Mouse (Mus musculus): ENCODE data around the gene Kat5. TPM values are rescaled to one million over a fixed set of nuclear protein-coding genes. Genes with fewer than 3 reads are reported as not detected.

The Kat5 gene
- polyA plus RNA-seq, 1 experiment from 2014 or later, result 38.9 TPM

GRCm38 (mm10) chr19:5647791-5648190 lies 37.8 kb upstream of the Kat5 start:
- H3K4me1 ChIP-seq (replicated peaks; ENCODE audit: control insufficient read depth, insufficient read depth, low read length), result no peaks in the 10 kb centered on the region; the same call in 1 of the 2 replicates
- DNase-seq (ENCODE audit: low spot score) (no peak), ATAC-seq (replicated peaks; ENCODE audit: low FRiP score) (no peak)
- H3K36me3 ChIP-seq (ENCODE audit: control insufficient read depth, insufficient read depth, low read length), result no peaks in the 10 kb centered on the region; the same call in 1 of the 2 replicates
- H3K9me3 ChIP-seq (ENCODE audit: control insufficient read depth, low read length), result no peaks in the 10 kb centered on the region
- no peak overlapping the region for H3K27ac ChIP-seq (ENCODE audit: low read depth, low read length)
- peaks cover under 1% of the 10 kb centered on the region; the same call in 1 of the 2 replicates for H3K27me3 ChIP-seq (ENCODE audit: control insufficient read depth, insufficient read depth, low read length)
- H3K9ac ChIP-seq (ENCODE audit: low read length), result no peak overlapping the region
- WGBS, result 90% methylated on average over 6 of the region's 6 CpGs
- H3K4me2 ChIP-seq (ENCODE audit: low read depth, low read length, severe bottlenecking), result no peak overlapping the region
- H3K4me3 ChIP-seq (ENCODE audit: low read depth, low read length), result no peak overlapping the region

DNA sequence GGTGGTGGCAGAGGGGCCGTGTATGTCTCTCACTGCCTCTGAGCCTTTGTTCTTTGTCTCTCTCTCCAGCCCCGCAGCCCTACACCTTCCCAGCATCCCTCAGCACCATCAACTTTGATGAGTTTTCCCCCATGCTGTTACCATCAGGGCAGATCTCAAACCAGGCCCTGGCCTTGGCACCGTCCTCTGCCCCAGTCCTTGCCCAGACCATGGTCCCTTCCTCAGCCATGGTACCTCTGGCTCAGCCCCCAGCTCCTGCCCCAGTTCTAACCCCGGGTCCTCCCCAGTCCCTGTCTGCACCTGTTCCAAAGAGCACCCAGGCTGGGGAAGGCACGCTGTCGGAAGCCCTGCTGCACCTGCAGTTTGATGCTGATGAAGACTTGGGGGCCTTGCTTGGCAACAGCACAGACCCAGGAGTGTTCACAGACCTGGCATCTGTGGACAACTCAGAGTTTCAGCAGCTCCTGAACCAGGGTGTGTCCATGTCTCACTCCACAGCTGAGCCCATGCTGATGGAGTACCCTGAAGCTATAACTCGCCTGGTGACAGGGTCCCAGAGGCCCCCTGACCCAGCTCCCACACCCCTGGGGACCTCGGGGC lies 36.8 kb upstream of the Kat5 start:
- Histone ChIP-seq H3K27me3 (ENCODE audit: control insufficient read depth, insufficient read depth, low read length) (no peaks in the 10 kb centered on the region), H3K9me3 (ENCODE audit: control insufficient read depth, low read length) (no peaks in the 10 kb centered on the region), H3K4me3 (ENCODE audit: low read depth, low read length) (no peak overlapping the region), H3K4me1 (replicated peaks; ENCODE audit: control insufficient read depth, insufficient read depth, low read length) (no peaks in the 10 kb centered on the region; the same call in 1 of the 2 replicates), H3K36me3 (ENCODE audit: control insufficient read depth, insufficient read depth, low read length) (peaks cover 2% of the 10 kb centered on the region; the same call in 1 of the 2 replicates), H3K4me2 (ENCODE audit: low read depth, low read length, severe bottlenecking) (no peak overlapping the region), H3K9ac (ENCODE audit: low read length) (no peak overlapping the region), H3K27ac (ENCODE audit: low read depth, low read length) (no peak overlapping the region)
- ATAC-seq (replicated peaks; ENCODE audit: low FRiP score) (no peak), DNase-seq (ENCODE audit: low spot score) (no peak)
- WGBS, result 93% methylated on average over 8 of the region's 8 CpGs

- ATAC-seq (replicated peaks; ENCODE audit: low FRiP score), result no peak
- H3K27me3 ChIP-seq (ENCODE audit: control insufficient read depth, insufficient read depth, low read length), result no peaks in the 10 kb centered on the region
Measured at GRCm38 (mm10) chr19:5645280-5645679, 35.2 kb upstream of the Kat5 start.

DNA sequence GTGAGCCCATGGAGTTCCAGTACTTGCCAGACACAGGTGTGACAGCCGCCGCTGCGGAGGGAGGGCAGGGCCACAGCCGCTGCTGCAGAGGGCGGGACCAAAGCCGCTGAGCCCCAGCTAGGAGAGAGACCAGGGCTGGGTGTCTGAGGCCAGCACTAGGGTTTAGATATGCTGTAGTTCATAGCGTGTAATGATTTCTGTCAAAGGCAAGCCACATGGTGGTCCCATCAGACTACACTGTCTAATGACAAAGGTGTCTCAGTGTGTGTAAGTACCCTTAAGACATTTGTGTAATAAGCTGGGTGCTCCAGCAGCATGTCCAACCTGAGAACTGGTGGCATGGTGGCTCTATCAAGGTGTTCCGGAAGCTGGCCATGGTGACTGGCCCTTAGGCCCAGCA lies 31.6 kb upstream of the Kat5 start:
- Histone ChIP-seq H3K27me3 (ENCODE audit: control insufficient read depth, insufficient read depth, low read length) (no peaks in the 10 kb centered on the region), H3K27ac (ENCODE audit: low read depth, low read length) (no peak overlapping the region), H3K9me3 (ENCODE audit: control insufficient read depth, low read length) (no peaks in the 10 kb centered on the region), H3K4me3 (ENCODE audit: low read depth, low read length) (no peak overlapping the region), H3K9ac (ENCODE audit: low read length) (no peak overlapping the region), H3K4me1 (replicated peaks; ENCODE audit: control insufficient read depth, insufficient read depth, low read length) (peaks cover 5% of the 10 kb centered on the region), H3K36me3 (ENCODE audit: control insufficient read depth, insufficient read depth, low read length) (peaks cover 15% of the 10 kb centered on the region; the same call in 1 of the 2 replicates), H3K4me2 (ENCODE audit: low read depth, low read length, severe bottlenecking) (no peak overlapping the region)
- DNase-seq (ENCODE audit: low spot score) (no peak), ATAC-seq (replicated peaks; ENCODE audit: low FRiP score) (no peak)
- 92% methylated on average over 8 of the region's 8 CpGs for WGBS

More at GRCm38 (mm10) chr19:5645280-5645679, 35.2 kb upstream of the Kat5 start:
- Histone ChIP-seq H3K27ac (ENCODE audit: low read depth, low read length) (no peak overlapping the region), H3K36me3 (ENCODE audit: control insufficient read depth, insufficient read depth, low read length) (peaks cover 15% of the 10 kb centered on the region; the same call in 1 of the 2 replicates), H3K4me3 (ENCODE audit: low read depth, low read length) (no peak overlapping the region), H3K9ac (ENCODE audit: low read length) (no peak overlapping the region), H3K9me3 (ENCODE audit: control insufficient read depth, low read length) (no peaks in the 10 kb centered on the region), H3K4me2 (ENCODE audit: low read depth, low read length, severe bottlenecking) (no peak overlapping the region), H3K4me1 (replicated peaks; ENCODE audit: control insufficient read depth, insufficient read depth, low read length) (no peaks in the 10 kb centered on the region; the same call in 1 of the 2 replicates)
- 96% methylated on average over 9 of the region's 9 CpGs for WGBS
- no peak for DNase-seq (ENCODE audit: low spot score)

DNA sequence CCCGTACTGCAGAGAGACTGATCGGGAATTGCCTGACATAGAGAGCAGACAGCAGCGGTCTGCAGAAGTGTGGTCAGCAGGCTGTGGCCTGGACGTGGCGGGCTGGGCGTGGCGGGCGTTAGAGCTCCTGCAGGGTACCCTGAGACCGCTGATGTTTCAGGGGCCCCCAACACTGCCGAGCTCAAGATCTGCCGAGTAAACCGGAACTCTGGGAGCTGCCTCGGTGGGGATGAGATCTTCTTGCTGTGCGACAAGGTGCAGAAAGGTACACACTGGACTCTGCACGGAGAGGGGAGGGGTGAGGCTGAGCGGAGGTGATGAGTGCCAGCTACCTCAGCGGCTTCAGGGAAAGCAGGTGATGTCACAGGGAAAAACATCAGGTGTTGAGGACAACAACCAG lies 31.0 kb upstream of the Kat5 start:
- H3K9me3 ChIP-seq (ENCODE audit: control insufficient read depth, low read length), result no peaks in the 10 kb centered on the region
- H3K4me3 ChIP-seq (ENCODE audit: low read depth, low read length), result no peak overlapping the region
- H3K4me2 ChIP-seq (ENCODE audit: low read depth, low read length, severe bottlenecking), result no peak overlapping the region
- H3K27me3 ChIP-seq (ENCODE audit: control insufficient read depth, insufficient read depth, low read length), result no peaks in the 10 kb centered on the region
- H3K9ac ChIP-seq (ENCODE audit: low read length), result no peak overlapping the region
- H3K27ac ChIP-seq (ENCODE audit: low read depth, low read length), result no peak overlapping the region
- peaks cover 15% of the 10 kb centered on the region; the same call in 1 of the 2 replicates for H3K36me3 ChIP-seq (ENCODE audit: control insufficient read depth, insufficient read depth, low read length)
- H3K4me1 ChIP-seq (replicated peaks; ENCODE audit: control insufficient read depth, insufficient read depth, low read length), result peaks cover 6% of the 10 kb centered on the region
- DNase-seq (ENCODE audit: low spot score) (no peak), ATAC-seq (replicated peaks; ENCODE audit: low FRiP score) (no peak)
- 94% methylated on average over 17 of the region's 17 CpGs for WGBS

- H3K4me1 ChIP-seq (replicated peaks; ENCODE audit: control insufficient read depth, insufficient read depth, low read length), result peaks cover 6% of the 10 kb centered on the region
- no peaks in the 10 kb centered on the region for H3K27me3 ChIP-seq (ENCODE audit: control insufficient read depth, insufficient read depth, low read length)
- DNase-seq (ENCODE audit: low spot score) (no peak), ATAC-seq (replicated peaks; ENCODE audit: low FRiP score) (no peak)
- H3K4me2 ChIP-seq (ENCODE audit: low read depth, low read length, severe bottlenecking), result no peak overlapping the region
- H3K9me3 ChIP-seq (ENCODE audit: control insufficient read depth, low read length), result no peaks in the 10 kb centered on the region
- peaks cover 15% of the 10 kb centered on the region; the same call in 1 of the 2 replicates for H3K36me3 ChIP-seq (ENCODE audit: control insufficient read depth, insufficient read depth, low read length)
- 83% methylated on average over 9 of the region's 9 CpGs for WGBS
- H3K9ac ChIP-seq (ENCODE audit: low read length), result no peak overlapping the region
- H3K4me3 ChIP-seq (ENCODE audit: low read depth, low read length), result no peak overlapping the region
- H3K27ac ChIP-seq (ENCODE audit: low read depth, low read length), result no peak overlapping the region
Measured at GRCm38 (mm10) chr19:5640339-5640738, 30.3 kb upstream of the Kat5 start.

DNA sequence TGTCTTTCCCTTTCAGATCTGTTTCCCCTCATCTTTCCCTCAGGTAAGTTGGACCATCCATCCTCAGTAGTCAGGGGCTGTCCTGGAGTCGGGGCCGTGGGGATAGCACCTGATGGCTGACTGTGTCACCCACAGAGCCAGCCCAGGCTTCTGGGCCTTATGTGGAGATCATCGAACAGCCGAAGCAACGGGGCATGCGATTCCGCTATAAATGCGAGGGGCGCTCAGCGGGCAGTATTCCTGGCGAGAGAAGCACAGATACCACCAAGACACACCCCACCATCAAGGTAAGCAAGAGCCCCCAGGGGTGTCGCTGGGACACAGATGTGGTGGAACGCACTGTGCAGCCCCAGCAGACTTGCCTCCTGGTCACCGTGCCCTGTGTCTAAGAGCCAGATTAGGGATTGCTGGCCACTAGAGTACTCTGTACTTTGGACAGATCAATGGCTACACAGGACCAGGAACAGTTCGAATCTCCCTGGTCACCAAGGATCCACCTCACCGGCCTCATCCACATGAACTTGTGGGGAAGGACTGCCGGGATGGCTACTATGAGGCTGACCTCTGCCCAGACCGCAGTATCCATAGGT lies 28.5 kb upstream of the Kat5 start:
- Histone ChIP-seq H3K9ac (ENCODE audit: low read length) (peak overlapping the region; percentile 88; the same call in 1 of the 2 replicates), H3K36me3 (ENCODE audit: control insufficient read depth, insufficient read depth, low read length) (peaks cover 15% of the 10 kb centered on the region; the same call in 1 of the 2 replicates), H3K4me3 (ENCODE audit: low read depth, low read length) (peak overlapping the region; percentile 81), H3K27me3 (ENCODE audit: control insufficient read depth, insufficient read depth, low read length) (no peaks in the 10 kb centered on the region), H3K4me1 (replicated peaks; ENCODE audit: control insufficient read depth, insufficient read depth, low read length) (peaks cover 6% of the 10 kb centered on the region), H3K4me2 (ENCODE audit: low read depth, low read length, severe bottlenecking) (peak overlapping the region; percentile 91), H3K9me3 (ENCODE audit: control insufficient read depth, low read length) (no peaks in the 10 kb centered on the region), H3K27ac (ENCODE audit: low read depth, low read length) (no peak overlapping the region)
- DNase-seq (ENCODE audit: low spot score) (no peak), ATAC-seq (replicated peaks; ENCODE audit: low FRiP score) (no peak)
- WGBS, result 94% methylated on average over 18 of the region's 18 CpGs

- H3K27ac ChIP-seq (ENCODE audit: low read depth, low read length), result peak within 1 kb of the TSS; percentile 85
- H3K4me2 ChIP-seq (ENCODE audit: low read depth, low read length, severe bottlenecking), result peak within 1 kb of the TSS; percentile 91
- no peaks in the 10 kb centered on the region for H3K27me3 ChIP-seq (ENCODE audit: control insufficient read depth, insufficient read depth, low read length)
- DNase-seq (ENCODE audit: low spot score) (peak; percentile 91), ATAC-seq (replicated peaks; ENCODE audit: low FRiP score) (peak; percentile 89)
- under 1% methylated on average over 101 of the region's 109 CpGs for WGBS
- peak within 1 kb of the TSS; percentile 88 for H3K9ac ChIP-seq (ENCODE audit: low read length)
- peaks cover 6% of the 10 kb centered on the region for H3K4me1 ChIP-seq (replicated peaks; ENCODE audit: control insufficient read depth, insufficient read depth, low read length)
- peaks cover 15% of the 10 kb centered on the region; the same call in 1 of the 2 replicates for H3K36me3 ChIP-seq (ENCODE audit: control insufficient read depth, insufficient read depth, low read length)
- peak within 1 kb of the TSS; percentile 81 for H3K4me3 ChIP-seq (ENCODE audit: low read depth, low read length)
- H3K9me3 ChIP-seq (ENCODE audit: control insufficient read depth, low read length), result no peaks in the 10 kb centered on the region
Measured at GRCm38 (mm10) chr19:5637069-5638047, 27.3 kb upstream of the Kat5 start, which contains the start of gene Rela. TSS of gene Rela (plus strand) at chr19:5637483.

All from forebrain, embryonic 11.5 days (tissue).